Mouse (Mus musculus) lung, postnatal 4 days (tissue): ENCODE data around the gene Cnot2.

Experiments used
- DNase-seq, 2 experiments: peaks; one replicate each; pipeline ENCODE4 v3.0.0; 2021

The Cnot2 gene

DNA sequence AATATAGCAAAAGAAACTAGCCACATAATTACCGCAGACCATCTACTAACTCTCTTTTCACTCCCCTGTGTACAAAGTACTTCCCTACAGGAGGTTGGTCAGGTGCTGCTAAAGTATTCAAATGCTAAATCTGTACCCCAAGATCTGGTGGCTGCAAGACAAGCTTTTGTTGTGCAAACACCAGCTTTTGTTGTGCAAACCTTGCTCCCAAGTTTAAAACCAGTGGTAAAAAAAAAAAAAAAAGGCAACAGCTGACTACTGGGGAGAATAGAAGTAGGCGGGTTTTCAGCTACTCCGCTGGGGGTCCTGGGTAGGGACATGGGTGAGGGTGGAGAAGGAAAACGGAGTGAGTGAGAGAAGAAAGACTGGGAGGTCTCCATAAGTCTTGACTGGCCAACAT lies 19.1 kb downstream of the Cnot2 start:
- no peak for DNase-seq

DNA sequence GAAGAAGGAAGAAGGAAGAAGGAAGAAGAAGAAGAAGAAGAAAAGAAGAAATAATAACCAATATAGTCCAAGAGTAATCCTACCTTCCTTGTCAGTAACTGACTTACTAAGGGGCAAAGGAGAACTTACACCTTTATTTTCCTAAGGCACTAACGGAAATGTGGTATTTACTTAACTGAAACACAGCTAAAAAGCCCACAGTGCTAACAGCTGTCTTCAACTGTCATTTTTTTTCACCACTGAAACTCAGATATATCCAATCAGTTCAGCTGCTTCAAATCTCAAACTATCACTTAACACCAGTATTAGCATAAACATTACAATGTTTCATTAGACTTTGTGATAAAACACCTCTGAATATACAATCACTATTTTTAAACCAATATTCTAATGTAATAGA lies 22.1 kb downstream of the Cnot2 start:
- no peak for DNase-seq

DNA sequence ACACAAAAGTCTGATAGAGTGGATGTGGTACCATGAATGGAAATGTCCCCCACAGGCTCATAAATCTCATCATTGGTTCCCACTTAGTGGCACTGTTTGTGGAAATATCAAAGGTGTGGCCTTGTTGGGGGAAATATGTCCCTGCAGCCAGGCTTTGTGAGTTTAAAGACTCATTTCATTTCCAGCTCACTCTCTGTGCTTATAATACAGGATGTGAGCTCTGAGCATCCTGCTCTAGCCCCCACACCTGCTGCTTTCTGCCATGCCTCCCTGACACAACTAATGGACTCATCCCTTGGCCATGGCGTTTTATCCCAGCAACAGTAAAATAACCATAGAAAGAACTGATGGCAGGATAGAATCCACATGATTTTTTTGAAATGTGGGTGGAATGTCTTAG lies 24.1 kb downstream of the Cnot2 start:
- DNase-seq, result no peak

DNA sequence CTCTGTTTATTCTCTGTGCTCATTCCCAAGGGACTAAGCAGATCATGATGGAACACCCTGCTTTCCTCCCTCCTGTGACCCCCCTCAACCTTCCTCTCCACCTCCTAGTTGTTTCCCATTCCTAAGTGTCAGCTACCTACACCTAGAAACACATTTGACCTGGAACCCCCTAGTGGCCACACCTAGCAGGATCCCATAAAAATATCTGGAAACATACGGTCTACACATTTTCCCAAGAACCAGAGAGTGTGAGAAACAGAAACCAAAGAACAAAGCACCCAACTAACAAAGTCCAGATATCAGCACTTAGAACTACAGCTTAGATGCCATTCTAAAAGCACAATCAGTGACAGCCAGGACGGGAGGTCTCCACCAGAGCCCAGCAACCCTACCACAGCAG lies 26.9 kb downstream of the Cnot2 start:
- no peak for DNase-seq

DNA sequence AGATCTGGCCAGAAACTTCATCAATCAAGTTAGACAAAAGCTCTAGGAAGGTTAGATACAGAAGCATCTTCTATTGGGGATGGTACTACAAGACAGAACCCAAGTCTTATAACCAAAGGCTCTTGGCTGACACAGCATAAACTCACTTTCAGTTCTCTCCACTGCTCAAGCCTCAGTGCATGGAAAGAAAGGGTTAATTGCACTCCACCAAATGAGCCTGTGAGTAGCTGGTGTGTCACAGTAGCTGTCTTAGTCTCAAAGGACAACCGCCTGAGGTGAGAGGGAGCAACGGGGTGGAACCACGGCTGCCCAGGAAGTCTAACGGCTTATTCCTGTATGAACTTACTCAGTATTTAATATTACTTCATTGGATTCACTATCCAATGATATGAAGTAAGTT lies 33.4 kb downstream of the Cnot2 start:
- DNase-seq, result no peak

DNA sequence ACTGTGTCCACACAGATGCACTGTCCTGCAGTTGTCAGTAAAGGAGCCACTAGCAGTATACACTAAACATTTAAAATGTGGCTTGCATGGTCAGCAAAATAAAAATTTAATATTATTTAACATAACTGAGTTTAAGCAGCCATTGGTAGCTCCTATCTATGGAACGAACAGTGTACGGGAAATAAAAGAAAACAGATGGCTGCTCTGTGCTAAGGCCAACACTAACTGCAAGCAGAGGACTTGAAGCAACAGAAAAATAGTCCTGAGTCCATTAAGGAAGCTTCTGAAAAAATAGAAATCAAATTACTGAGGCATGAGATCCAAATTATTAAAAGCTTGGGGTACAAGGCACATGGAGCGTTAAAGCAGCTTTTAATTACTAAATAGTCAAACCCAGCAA lies 35.1 kb downstream of the Cnot2 start:
- no peak for DNase-seq

DNA sequence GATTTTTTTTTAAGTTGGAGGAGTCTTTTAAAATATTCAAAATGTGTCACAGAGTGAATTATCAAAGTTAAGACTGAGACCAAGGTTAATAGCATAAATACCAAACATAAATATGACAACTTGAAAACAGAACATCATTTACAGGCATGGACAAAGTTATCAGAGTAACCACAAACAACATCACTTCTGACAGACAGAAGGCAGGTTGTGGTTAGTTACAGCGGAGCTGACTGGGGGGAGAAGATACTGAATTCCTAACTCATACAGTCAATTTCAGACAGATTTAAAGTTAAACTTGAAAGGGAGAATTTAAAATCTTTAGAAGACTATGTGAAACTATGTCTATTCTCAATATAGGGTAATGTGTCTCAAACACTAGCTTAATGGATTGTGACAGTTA lies 38.2 kb downstream of the Cnot2 start:
- no peak for DNase-seq

DNA sequence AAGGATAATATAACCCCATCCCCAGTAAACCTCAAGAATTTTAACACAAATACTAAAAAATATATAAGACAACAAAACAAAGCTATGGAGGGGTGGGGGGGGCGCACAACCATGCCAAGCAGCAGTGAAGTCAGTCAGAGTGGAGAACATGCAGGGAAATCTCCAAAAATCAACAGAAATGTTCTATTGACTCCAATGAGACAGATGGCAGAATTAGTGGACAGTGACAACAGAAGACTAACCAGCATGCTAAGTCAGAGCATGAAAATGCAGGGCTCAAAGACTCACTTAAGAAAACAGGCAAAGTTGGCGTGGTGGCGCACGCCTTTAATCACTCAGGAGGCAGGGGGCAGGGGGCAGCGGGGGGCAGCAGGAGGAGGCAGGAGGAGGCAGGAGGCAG lies 40.6 kb downstream of the Cnot2 start:
- DNase-seq, result no peak

DNA sequence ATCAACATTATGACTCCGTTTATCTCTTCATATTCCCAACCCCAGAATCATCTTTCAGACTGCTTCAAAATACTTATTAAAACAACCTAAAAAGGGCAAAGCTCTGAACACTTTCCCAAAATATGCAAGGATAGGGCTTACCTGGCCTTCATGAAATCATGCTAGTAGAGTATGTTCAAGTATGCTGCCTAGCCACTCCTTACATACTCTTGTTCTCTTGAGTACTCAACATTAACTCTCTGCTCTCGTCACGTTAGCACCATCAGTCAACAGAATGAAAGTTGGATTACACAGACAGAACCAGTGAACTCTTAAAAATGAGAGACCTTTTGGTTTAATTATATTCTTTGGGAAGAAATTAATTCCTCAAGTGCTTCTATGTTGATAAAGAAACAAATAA lies 43.8 kb downstream of the Cnot2 start:
- no peak for DNase-seq

DNA sequence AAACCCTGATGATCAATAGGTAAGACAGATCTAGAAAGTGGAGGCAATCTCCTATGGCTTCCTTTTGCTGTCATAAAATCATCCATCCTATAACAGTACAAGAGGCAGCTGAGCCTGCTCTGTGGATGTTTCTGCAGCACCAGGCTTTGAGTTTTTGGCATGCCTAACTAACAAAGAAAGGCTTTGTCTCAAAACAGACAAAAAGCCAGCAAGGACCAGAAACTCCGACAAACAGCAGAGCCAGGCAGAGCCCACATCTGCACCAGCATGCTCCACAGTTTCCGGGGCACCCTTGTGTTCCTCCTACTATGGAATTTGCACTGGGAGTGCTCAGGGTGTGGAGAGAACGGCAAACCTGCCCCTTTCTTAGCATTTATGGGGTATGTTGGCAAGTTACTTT lies 47.0 kb downstream of the Cnot2 start:
- DNase-seq, result no peak

DNA sequence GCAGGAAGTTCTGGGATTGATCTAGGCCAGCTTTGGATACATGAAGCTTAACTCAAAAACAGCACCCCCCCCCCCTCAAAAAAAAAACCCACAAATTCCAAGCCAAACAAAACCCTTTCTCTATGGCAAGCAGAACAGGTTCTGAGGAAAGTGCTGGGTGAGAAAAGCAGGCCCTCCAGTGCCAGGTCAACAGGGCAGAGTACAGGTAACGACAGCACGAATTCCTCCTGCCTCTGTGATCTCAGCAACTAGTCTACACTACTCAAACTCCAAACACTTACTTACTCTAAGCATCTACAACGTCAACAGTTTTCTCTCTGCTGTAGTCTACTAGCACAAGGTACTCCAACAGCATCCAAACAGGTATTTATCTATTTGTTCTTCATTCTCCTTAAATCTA lies 48.8 kb downstream of the Cnot2 start:
- DNase-seq, result no peak

DNA sequence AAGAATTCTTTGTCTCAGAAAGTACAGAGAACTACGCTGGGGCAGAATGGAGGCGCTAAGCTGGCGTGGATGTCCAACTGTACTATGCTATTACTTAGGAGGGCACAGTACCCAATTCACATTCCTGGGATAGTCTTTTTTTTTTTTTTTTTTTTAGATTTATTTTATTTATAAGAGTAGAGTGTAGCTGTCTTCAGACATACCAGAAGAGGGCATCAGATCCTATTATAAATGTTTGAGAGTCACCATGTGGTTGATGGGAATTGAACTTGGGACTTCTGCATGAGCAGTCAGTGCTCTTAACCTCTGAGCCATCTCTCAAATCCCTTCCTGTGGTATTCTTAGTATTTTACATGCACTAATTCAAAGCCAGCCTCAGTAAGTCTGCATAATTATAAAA lies 50.2 kb downstream of the Cnot2 start:
- no peak for DNase-seq

DNA sequence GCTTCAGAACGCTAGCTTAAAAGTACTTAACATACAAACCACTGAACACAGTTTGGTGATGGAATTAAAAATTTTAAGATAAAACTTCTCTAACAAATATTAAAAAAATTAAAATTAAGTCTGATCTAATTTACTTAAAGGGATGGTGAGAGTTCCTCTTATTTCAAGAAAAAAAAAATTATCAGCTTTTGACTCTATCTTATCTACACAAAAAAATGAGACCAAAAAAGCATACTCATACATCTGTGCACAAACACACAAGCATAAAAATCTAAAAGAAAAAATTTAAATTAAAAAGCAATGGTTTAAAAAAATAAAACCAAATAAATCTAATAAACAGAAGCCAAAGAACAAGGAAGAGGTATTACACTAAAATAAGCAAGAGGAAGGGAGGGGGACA lies 61.7 kb downstream of the Cnot2 start:
- DNase-seq, result no peak

DNA sequence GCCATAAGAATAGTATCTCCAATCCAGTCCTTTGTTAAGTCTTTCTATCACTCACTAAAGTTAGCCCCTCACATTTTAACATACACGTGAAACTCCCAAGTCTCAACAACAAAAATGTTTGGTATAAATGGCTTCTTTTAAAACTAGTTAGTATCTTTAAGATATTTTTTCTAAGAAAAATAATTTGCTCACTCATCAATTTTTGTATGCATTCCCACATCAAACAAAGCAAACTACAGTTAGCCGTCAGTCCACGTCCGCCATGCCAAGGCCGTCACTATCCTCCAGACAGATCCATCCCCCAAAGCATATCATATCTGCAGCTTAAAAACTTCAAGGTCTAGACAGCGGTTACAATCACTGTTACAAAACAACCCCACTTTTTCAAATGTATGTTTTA lies 65.7 kb downstream of the Cnot2 start:
- no peak for DNase-seq

DNA sequence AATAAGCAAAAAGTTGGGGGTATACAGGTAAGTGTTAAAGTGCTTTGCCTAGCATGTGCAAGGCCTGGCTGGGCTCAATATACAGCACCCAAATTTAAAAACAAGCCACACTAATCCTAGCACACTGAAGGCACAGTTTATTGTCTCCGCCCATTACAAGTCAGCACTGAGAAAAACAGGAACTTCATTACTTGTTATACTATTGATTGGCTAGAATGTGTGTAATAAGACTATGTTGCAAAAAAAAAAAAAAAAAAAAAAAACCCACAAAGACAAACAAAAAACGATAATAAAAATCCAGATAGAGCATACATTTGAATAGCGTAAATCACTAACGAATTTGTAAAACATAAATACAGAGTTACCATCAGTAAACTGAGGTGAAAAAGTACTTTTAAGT lies 66.2 kb downstream of the Cnot2 start:
- DNase-seq, result no peak

DNA sequence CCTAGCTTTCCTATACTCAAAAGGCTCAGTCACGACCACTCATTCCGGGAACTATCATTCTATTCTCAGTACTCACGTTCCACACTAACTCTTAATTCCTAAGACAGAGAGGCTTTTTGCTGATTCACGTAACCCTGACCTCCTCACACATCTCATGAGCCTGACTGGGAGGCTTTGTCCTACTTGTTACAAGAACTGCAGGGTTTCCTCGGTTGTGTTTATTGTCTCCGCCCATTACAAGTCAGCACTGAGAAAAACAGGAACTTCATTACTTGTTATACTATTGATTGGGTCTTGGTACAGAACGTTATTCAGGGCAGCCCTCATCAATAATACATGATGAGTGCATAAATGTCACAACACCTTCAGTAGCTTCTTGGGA lies 68.1 kb downstream of the Cnot2 start:
- DNase-seq, result no peak

DNA sequence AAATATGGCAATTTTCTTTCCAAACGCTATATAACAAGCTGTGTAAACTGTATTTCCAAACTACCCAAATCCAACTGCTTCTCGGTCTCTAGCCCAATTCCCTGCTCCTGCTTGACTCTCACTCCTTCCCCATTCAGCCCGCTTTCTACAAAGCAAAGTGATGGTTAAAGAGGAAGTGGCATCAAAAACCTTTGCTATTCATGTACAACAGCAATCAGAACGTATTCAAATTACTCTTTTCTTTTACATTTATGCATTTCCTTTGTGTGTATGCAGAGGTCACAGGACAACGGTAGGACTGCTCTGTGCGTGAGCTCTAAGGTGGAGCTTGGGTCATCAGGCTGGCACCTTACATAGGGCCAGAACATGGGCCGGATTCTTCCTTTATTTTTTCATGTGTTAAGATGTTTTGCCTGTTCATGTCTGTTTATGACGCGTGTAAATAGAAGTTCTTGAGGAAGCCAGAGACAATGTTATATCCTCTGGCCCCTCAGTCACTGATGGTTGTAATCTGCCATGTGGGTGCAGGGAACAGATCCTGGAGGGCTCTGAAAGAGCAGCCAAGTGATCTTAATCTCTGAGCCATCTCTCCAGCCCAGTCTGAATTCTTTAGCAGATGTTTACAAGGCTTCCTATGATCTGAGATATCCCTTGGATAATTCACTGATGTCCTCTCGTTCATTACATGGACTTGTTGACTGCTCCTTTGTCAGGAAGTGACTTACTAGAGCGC lies 68.6 kb downstream of the Cnot2 start:
- DNase-seq, result no peak

DNA sequence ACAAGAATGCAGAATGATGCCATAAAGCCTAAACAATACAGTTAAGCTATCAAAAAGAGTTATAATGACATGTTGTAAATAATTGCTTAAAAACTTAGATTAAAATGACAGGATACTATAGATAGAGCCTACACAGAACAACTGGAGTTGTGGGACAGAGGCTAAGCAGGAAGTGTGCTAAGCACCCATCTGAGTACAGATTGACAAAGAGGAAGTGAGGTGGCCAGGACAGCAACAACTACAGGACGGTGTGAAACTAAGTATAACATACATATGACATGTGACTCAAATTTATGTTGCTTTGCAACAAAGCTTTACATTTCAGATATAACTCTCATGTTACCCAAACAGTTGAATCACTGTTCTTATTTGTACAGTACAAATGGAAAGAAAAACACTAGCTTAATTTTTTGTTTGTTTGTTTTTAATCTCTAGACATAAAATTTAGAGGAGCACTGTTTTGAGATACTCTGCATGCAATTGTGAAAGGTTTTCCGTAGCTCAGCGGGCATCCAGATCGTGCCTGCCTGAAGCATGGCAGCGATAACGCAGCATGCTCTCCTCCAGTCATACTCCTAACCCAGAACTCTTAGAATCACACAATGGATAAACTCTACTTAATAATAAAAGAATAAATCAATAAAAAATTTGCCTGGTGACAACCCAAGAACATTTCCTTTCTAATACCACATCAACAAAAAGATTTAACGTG lies 75.9 kb downstream of the Cnot2 start:
- DNase-seq, result no peak

DNA sequence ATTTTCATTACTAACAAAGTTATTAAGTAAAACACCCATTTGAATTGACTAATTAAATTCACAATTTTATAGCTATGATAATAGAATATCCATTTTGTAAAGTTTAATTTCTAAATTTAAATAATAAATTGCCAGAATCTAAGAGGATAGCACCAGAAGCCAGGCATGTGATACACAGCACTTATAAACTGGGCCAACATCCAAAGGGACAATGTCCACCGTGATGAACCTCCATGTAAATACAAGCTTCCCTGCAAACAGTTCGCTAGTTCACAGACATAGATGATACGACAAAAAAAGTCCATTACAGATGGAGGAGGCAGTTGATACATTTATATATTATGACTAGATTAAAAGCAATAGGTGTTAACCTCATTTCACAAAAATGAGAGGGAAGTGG lies 88.5 kb downstream of the Cnot2 start:
- no peak for DNase-seq

DNA sequence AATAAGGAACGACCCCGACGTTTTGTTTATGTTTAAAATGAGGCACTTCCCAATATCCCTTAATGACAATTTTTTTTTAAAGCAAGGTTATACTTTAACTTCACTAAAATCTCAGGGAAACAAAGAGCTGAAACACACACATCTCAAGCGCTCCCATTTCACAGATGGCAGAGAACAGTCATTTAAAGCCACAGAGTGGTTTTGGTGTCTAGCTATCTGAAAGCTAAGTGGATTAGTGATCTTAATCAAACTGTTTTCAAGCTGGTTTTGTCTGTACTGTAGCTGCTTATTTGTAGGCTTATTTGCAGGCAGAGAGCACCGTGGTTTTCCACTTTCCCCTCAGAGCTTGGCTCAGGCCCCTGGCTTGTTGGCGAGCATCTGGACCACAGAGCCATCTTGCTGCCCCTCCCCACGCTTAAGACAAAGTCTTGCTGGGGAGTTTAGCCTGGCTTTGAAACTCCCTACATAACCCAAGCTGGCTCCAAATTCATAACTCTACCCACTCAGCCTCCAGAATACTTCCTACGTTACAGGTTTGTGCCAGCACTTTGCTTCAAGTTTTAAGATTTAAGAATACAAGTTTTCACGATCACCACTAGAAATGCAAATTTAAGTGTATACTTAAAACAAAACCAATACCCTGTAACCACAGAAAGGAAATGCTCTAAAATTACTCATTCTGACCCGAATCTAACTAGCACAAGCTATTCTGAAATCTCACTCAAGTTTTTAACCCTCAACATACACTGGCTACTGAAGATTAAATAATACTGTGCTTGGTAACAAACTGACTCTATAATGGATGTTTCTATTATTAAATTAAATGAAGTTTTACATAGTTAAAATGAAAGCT lies 94.2 kb downstream of the Cnot2 start:
- no peak for DNase-seq

DNA sequence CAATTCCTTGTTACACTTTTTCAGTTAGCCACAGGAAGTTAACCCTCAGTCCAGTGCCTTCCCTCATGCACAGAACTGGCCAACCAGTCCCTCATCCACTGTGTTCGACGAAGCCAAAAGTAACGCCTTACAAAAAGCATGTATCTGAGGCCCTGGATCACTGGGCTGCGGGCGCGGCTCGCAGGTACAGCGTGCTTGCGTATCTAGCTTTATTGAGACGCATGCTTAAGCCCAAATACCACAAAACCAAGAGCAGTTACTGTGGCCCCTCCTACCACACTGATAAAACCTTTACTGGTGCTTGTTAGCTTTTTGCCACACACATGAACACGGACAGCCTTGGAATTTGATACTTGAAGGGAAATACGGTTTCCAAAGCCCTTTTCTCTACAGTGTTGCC lies 99.4 kb downstream of the Cnot2 start:
- DNase-seq, result no peak

DNA sequence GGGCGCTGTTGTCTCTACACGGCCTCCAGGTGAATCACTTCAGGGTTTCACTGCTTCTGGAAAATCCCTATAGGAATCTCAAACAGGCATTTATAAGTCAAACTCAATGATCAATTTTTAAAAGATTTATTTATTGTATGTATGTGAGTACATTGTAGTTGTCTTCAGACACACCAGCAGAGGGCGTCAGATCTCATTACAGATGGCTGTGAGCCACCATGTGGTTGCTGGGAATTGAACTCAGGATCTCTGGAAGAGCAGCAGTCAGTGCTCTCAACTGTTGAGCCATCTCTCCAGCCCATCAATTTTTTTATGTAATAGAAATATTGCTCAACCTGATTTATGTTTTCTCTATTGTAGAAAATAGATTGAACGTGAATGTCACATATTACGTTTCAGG lies 100.3 kb downstream of the Cnot2 start:
- no peak for DNase-seq

DNA sequence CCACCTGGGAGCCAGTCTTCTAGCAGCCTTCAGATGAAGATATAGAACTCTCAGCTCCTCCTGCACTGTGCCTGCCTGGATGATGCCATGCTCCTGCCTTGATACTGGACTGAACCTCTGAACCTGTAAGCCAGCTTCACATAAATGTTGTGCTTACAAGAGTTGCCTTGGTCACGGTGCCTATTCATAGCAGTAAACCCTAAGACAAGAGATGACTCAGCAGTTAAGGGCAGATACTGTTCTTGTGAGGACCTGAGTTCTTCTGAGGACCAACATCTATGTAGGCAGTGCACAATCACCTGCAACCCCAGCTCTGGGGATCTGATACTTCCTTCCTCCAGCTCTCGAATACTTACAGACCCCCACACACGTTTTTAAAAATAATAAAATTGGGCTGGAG lies 104.8 kb downstream of the Cnot2 start:
- no peak for DNase-seq

DNA sequence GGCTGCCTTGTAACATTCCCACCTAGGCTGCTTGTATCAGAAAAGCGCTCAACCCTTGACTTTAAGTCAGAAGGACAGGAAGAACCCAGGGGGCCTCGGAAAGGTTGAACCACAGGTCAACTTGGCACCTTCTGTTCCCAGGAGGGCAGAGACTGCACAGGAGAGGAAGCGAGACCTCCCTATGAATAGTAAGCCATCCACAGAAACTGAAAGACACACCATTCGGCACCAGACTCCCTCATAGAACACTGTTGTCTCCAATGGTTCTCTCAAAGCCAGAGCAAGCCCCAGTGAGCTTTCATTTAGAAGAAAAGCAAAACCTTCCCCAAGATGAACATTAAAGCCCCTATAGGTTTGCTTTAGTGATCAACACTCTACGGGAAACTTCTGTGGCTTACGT lies 105.6 kb downstream of the Cnot2 start:
- DNase-seq, result no peak
